Mouse (Mus musculus) cortical plate, adult 2 months (tissue): ENCODE results near the gene Cyb5d1.

ENCODE experiments used
- CTCF ChIP-seq: fragments of 200-500 bp; IDR thresholded peaks from 2 replicates; pipeline ENCODE4 v1.5.1; 2011; ENCODE audit warnings: mild to moderate bottlenecking, control low read depth, low read length; ENCODE audit not compliant: insufficient read depth; ENCODE audit errors: extremely low read depth
- POLR2A ChIP-seq: fragments of 200-500 bp; IDR thresholded peaks from 2 replicates; pipeline ENCODE4 v1.6.1; 2011; ENCODE audit warnings: mild to moderate bottlenecking, low read length, control low read depth; ENCODE audit not compliant: insufficient read depth; ENCODE audit errors: extremely low read depth

DNA sequence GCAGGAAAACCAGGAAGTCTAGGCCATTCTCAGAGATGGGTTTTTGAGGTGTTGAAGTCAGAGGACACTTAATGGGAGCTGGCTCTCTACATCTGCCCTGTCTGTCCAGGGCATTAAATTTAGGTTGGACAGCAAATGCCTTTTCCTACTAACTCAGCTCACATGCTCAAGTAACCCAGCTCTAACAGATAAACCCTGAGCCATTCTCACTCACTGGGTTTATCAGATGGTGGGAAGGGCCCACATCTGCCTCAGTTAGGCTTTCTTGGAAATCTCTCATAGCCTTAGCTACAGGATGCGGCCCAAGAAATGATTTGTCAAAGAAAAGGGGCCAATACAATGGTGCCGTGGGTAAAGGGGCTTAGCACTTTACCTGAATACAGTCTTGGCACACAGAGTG, 30.8 kb upstream of the Cyb5d1 start:
- no peak for TF ChIP-seq CTCF
- no peak for TF ChIP-seq POLR2A
